Mouse (Mus musculus): ENCODE measurements around the gene Pomgnt1.

DNA sequence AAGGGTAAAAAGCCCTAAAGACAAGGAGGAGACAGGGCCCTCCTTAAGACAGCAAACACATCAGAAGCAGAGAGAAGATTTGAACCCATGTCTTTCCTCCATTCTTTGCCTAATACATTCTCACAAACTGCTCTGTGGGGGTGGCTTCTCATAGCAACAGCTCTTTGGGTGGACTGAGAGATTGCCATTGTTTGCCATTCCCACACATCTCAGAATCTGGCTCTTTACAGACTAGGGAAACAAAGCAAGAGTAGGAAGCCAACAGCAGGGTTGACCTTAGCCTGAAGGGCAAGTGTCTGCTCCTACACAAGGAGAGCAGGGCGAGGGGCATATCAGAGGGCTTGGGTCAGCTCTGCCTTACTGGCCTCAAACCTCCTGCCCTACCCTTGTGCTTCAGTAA is 18.1 kb downstream of the Pomgnt1 start:
- TF ChIP-seq CTCF (IDR thresholded peaks at IDR 0.05), result no peak
- TF ChIP-seq EP300 (IDR thresholded peaks at IDR 0.05), result no peak
